Mouse (Mus musculus) forebrain, embryonic 12.5 days (tissue): ENCODE data around the gene Cirbp. TPM values are rescaled to one million over a fixed set of nuclear protein-coding genes. Genes with fewer than 3 reads are reported as not detected.

Source experiments
- ATAC-seq: fragments of 200-750 bp; cut with Nextera tagmentation; 2 replicates; pipeline ENCODE4 v1.8.0; 2017; ENCODE audit warnings: moderate TSS enrichment; ENCODE audit not compliant: low FRiP score
- H3K27ac ChIP-seq: fragments of 300-500 bp; sonication (generic); 2 replicates; pipeline ENCODE4 v1.5.1; 2016; ENCODE audit warnings: mild to moderate bottlenecking
- H3K27me3 ChIP-seq: fragments of 300-500 bp; sonication (generic); 2 replicates; pipeline ENCODE4 v1.6.1; 2016; ENCODE audit warnings: mild to moderate bottlenecking
- H3K36me3 ChIP-seq: fragments of 300-500 bp; sonication (generic); replicated peaks from 2 replicates; pipeline ENCODE4 v1.6.1; 2016; ENCODE audit warnings: mild to moderate bottlenecking
- H3K4me1 ChIP-seq: fragments of 300-500 bp; sonication (generic); 2 replicates; pipeline ENCODE4 v1.6.1; 2016
- H3K4me2 ChIP-seq: fragments of 300-500 bp; sonication (generic); 2 replicates; pipeline ENCODE4 v1.6.1; 2016; ENCODE audit warnings: mild to moderate bottlenecking, moderate library complexity
- H3K4me3 ChIP-seq: fragments of 300-500 bp; sonication (generic); replicated peaks from 2 replicates; pipeline ENCODE4 v1.5.1; 2016; ENCODE audit warnings: mild to moderate bottlenecking
- H3K9ac ChIP-seq: fragments of 300-500 bp; sonication (generic); 2 replicates; pipeline ENCODE4 v1.6.1; 2016; ENCODE audit warnings: mild to moderate bottlenecking
- H3K9me3 ChIP-seq: fragments of 300-500 bp; sonication (generic); 2 replicates; pipeline ENCODE4 v1.6.1; 2016
- WGBS: fragments of 180-500 bp; shearing (Covaris S2); methylation state at CpG from one replicate; pipeline ENCODE4 v1.1.7; 2016; 5-methylcytosine and 5-hydroxymethylcytosine counted together
- polyA plus RNA-seq: library from polyadenylated mRNA; unstranded; fragments of >200 nt; fragmentation: Nextera tagmentation; extraction: Ambion mirVana; gene quantifications from 2 replicates; pipeline ENCODE4 v1.2.1, GENCODE M21; 2016

The Cirbp gene
- polyA plus RNA-seq, 1 experiment from 2014 or later: 240 TPM

- peak overlapping the region; percentile 100; the same call in 1 of the 2 replicates for H3K9ac ChIP-seq
- H3K4me3 ChIP-seq: peak overlapping the region; percentile 97
- WGBS: 87% methylated on average over 7 of the region's 7 CpGs
- H3K27me3 ChIP-seq: no peaks in the 10 kb centered on the region
- H3K36me3 ChIP-seq: peaks cover 73% of the 10 kb centered on the region
- H3K4me1 ChIP-seq: peaks cover 78% of the 10 kb centered on the region
- no peak for ATAC-seq
- no peak overlapping the region; the same call in 1 of the 2 replicates for H3K4me2 ChIP-seq
- no peaks in the 10 kb centered on the region for H3K9me3 ChIP-seq
- 0 out of 2 replicates have a peak overlapping the region, but pooled peaks have one; percentile 6 for H3K27ac ChIP-seq
Observed at GRCm38 (mm10) chr10:80154384-80154783, 11.4 kb upstream of the Cirbp start.

GRCm38 (mm10) chr10:80155277-80155676, 10.5 kb upstream of the Cirbp start:
- Histone ChIP-seq H3K27ac (peak overlapping the region; percentile 56; the same call in 1 of the 2 replicates), H3K4me2 (no peak overlapping the region)

DNA sequence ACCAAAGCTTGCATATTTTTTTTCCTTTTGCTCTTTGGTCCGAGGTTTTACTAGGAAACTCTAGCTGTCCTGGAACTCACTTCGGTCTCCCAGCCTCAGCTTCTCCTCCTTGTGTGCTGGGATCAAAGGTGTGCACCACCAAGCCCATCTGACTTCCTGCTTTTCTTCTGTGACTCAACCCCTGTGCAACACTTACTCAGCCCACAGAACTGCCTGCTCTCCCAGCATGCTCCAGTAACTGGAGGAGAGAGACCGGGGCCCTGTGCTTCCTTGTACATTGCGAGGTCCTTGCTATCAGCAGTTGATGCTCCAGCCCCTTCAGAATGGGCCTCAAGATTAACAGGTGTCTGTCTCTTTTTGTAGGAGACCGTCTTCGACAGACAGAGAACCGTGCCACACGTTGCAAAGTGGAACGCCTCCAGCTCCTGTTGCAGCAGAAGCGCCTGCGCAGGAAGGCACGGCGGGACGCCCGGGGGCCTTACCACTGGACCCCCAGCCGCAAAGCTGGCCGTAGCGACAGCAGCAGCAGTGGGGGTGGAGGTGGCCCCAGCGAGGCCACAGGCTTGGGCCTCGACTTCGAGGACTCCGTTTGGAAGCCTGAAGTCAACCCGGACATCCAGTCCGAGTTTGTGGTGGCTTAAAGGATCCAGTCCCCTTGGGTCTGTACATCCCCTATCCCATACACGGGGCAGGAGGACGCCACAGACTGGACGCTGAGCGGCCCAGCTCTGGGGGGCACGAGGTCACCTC, 9.6 kb upstream of the Cirbp start:
- Histone ChIP-seq H3K9me3 (no peaks in the 10 kb centered on the region), H3K4me3 (no peak overlapping the region), H3K9ac (no peak overlapping the region), H3K4me1 (peaks cover 94% of the 10 kb centered on the region), H3K36me3 (peaks cover 67% of the 10 kb centered on the region), H3K27me3 (no peaks in the 10 kb centered on the region), H3K4me2 (no peak overlapping the region), H3K27ac (peak overlapping the region; percentile 61)
- ATAC-seq: no peak
- WGBS: 85% methylated on average over 29 of the region's 29 CpGs

More at GRCm38 (mm10) chr10:80155277-80155676, 10.5 kb upstream of the Cirbp start:
- Histone ChIP-seq H3K27me3 (no peaks in the 10 kb centered on the region), H3K36me3 (peaks cover 68% of the 10 kb centered on the region), H3K9ac (peak overlapping the region; percentile 25; the same call in 1 of the 2 replicates), H3K4me1 (peaks cover 85% of the 10 kb centered on the region), H3K9me3 (no peaks in the 10 kb centered on the region), H3K4me3 (0 out of 2 replicates have a peak overlapping the region, but pooled peaks have one; percentile 10)
- no peak for ATAC-seq
- WGBS: 52% methylated on average over 1 of the region's 1 CpGs

GRCm38 (mm10) chr10:80156752-80157053, 9.1 kb upstream of the Cirbp start:
- Histone ChIP-seq H3K4me3 (no peak overlapping the region), H3K36me3 (peaks cover 62% of the 10 kb centered on the region), H3K4me2 (no peak overlapping the region), H3K27ac (peak overlapping the region; percentile 61), H3K4me1 (peaks cover 96% of the 10 kb centered on the region), H3K27me3 (no peaks in the 10 kb centered on the region), H3K9me3 (no peaks in the 10 kb centered on the region), H3K9ac (peak overlapping the region; percentile 3; the same call in 1 of the 2 replicates)
- no peak for ATAC-seq
- 64% methylated on average over 7 of the region's 7 CpGs for WGBS

DNA sequence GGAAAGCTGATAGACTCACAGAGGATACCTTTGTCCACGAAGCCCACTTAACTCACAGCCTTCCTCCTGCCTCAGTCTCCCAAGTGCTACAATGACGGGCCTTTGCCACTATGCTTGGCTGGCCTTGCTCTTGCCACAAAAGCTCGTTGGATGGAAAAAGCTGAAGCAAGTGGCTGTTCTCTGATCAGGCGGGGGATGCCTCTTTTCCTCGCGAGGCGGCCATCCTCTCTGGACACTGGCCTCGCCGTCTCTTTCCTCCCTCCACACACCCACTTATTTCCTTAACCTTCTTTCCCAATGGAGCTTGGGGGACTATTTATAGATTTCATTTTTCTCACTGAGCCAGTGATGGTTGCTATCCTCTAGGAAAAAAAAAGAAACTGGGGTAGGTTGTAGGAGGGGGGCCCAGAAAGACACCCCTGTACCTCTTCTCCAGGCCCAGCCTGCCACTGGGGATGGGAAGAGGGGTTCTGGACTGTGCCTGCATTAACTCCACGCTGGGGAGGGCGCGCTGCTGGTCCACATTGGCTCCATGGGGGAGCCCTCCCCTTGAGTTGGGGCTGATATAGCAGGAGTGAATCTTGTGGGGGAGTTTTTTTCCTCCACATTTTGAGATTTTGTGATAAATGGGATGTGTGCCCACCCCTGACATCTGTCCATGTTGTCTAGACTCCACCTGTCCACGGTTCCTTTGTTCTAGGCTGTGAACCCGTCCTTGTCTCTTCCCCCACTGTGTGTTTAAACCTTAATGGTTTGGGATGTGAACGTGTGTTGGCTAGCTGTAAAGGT, 8.4 kb upstream of the Cirbp start:
- H3K36me3 ChIP-seq: peaks cover 56% of the 10 kb centered on the region
- ATAC-seq: no peak

DNA sequence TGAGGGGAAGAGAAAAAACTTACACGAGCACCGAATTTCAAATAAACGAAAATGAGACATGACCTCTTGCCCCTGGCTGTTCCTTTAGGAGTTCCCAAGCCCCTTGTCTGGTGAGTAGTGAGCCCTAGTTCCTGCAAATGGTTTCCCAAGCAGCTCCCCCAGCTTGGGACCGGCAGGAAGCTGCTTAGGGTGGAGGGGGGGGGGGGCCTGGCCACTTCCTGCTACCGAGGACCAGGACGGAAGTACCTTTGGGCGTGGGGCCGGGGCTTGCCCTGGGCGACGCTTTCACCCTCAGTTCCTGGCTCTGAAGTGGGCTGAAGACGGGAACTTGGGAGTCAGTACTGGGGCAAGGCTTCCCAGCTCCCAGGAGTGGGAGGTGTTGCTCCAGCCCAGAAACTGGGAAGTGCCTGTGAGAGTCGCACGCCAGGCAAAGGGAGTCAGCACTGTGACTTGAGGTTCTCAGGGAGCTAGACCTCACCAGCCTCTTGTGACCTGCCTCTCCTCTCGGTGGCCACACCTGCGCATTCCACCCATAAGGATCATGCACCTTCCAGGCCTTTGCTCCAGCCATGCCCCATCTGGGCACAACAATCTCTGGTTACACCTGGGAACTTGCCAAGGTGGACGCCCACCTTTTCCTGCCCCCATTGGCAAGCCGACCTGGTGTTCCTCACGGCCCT, 7.3 kb upstream of the Cirbp start:
- H3K9me3 ChIP-seq: no peaks in the 10 kb centered on the region
- 15% methylated on average over 18 of the region's 18 CpGs for WGBS
- H3K36me3 ChIP-seq: peaks cover 45% of the 10 kb centered on the region
- peak overlapping the region; percentile 90 for H3K27ac ChIP-seq
- H3K27me3 ChIP-seq: peaks cover 8% of the 10 kb centered on the region; the same call in 1 of the 2 replicates
- peak overlapping the region; percentile 75 for H3K4me2 ChIP-seq
- H3K4me1 ChIP-seq: peaks cover 84% of the 10 kb centered on the region
- ATAC-seq: no peak
- H3K4me3 ChIP-seq: peak overlapping the region; percentile 46; the same call in 1 of the 2 replicates
- peak overlapping the region; percentile 25 for H3K9ac ChIP-seq

More for the DNA sequence above, 8.4 kb upstream of the Cirbp start:
- peak overlapping the region; percentile 61 for H3K27ac ChIP-seq
- peaks cover 95% of the 10 kb centered on the region for H3K4me1 ChIP-seq
- no peaks in the 10 kb centered on the region for H3K27me3 ChIP-seq
- H3K9ac ChIP-seq: peak overlapping the region; percentile 3; the same call in 1 of the 2 replicates
- no peak overlapping the region for H3K4me3 ChIP-seq
- 62% methylated on average over 15 of the region's 15 CpGs for WGBS
- no peaks in the 10 kb centered on the region for H3K9me3 ChIP-seq
- H3K4me2 ChIP-seq: no peak overlapping the region

DNA sequence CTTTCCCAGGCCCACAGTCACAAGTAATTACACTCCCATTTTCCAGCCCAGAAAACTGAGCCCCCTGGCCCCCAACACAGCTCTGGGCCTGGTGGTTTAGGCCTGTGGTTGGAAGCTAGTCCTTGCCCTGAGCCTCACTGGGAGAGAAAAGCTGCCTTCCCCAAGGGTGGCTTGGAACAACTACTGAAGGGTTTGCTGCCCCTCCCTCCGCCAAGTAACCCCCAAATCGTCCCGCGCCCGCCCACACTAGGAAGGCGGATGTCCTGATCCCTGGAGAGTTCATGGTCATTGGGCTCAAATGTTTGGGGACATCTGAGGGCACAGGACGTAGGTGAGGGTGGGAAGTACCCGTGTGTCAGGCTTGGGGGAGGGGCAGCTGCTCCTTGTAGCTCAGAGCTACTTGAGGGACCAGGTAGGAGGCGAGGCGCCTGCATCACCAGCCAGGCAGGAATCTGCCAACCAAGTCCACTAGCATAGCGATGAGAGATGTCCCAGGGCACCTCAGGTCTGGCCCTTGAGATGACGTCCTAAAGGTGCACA, 6.7 kb upstream of the Cirbp start:
- Histone ChIP-seq H3K4me3 (peak overlapping the region; percentile 46), H3K27me3 (peaks cover 13% of the 10 kb centered on the region), H3K9ac (peak overlapping the region; percentile 49), H3K4me1 (peaks cover 78% of the 10 kb centered on the region), H3K27ac (peak overlapping the region; percentile 90), H3K36me3 (peaks cover 38% of the 10 kb centered on the region), H3K9me3 (no peaks in the 10 kb centered on the region), H3K4me2 (peak overlapping the region; percentile 75)
- no peak; the same call in 1 of the 2 replicates for ATAC-seq
- 11% methylated on average over 12 of the region's 12 CpGs for WGBS

- H3K27ac ChIP-seq: peak overlapping the region; percentile 90
Observed at GRCm38 (mm10) chr10:80159561-80160454, 6.0 kb upstream of the Cirbp start.

GRCm38 (mm10) chr10:80160455-80161371, 5.1 kb upstream of the Cirbp start:
- Histone ChIP-seq H3K4me2 (peak overlapping the region; percentile 75), H3K9me3 (no peaks in the 10 kb centered on the region), H3K9ac (peak overlapping the region; percentile 45), H3K4me3 (peak overlapping the region; percentile 46), H3K27ac (peak overlapping the region; percentile 90), H3K4me1 (peaks cover 77% of the 10 kb centered on the region), H3K36me3 (peaks cover 22% of the 10 kb centered on the region), H3K27me3 (peaks cover 17% of the 10 kb centered on the region)
- WGBS: 3% methylated on average over 33 of the region's 33 CpGs
- ATAC-seq: no peak

More at GRCm38 (mm10) chr10:80159561-80160454, 6.0 kb upstream of the Cirbp start:
- ATAC-seq: peak; percentile 86
- WGBS: under 1% methylated on average over 54 of the region's 55 CpGs
- H3K27me3 ChIP-seq: peaks cover 17% of the 10 kb centered on the region
- H3K9me3 ChIP-seq: no peaks in the 10 kb centered on the region
- H3K4me3 ChIP-seq: peak overlapping the region; percentile 46
- peak overlapping the region; percentile 49 for H3K9ac ChIP-seq
- peak overlapping the region; percentile 75 for H3K4me2 ChIP-seq
- peaks cover 31% of the 10 kb centered on the region for H3K36me3 ChIP-seq
- H3K4me1 ChIP-seq: peaks cover 78% of the 10 kb centered on the region

- H3K4me3 ChIP-seq: peak overlapping the region; percentile 46
Observed at GRCm38 (mm10) chr10:80161522-80162242, 4.1 kb upstream of the Cirbp start.

More at GRCm38 (mm10) chr10:80161522-80162242, 4.1 kb upstream of the Cirbp start:
- H3K4me1 ChIP-seq: peaks cover 76% of the 10 kb centered on the region
- H3K27ac ChIP-seq: peak overlapping the region; percentile 90
- peak overlapping the region; percentile 75 for H3K4me2 ChIP-seq
- 10% methylated on average over 7 of the region's 7 CpGs for WGBS
- ATAC-seq: no peak
- no peaks in the 10 kb centered on the region for H3K9me3 ChIP-seq
- peaks cover 12% of the 10 kb centered on the region for H3K36me3 ChIP-seq
- H3K27me3 ChIP-seq: peaks cover 17% of the 10 kb centered on the region
- H3K9ac ChIP-seq: peak overlapping the region; percentile 45
